Mouse (Mus musculus) embryonic facial prominence, embryonic 12.5 days (tissue): ENCODE measurements around the gene Zzz3. TPM values are rescaled to one million over a fixed set of nuclear protein-coding genes. Genes with fewer than 3 reads are reported as not detected.

Experiments used
- ATAC-seq: fragments of 200-750 bp; cut with Nextera tagmentation; 2 replicates; pipeline ENCODE4 v1.8.0; 2017; ENCODE audit not compliant: insufficient number of reproducible peaks, insufficient read depth, low FRiP score, low TSS enrichment
- H3K27ac ChIP-seq: fragments of 300-500 bp; sonication (generic); 2 replicates; pipeline ENCODE4 v1.5.1; 2016; ENCODE audit warnings: mild to moderate bottlenecking
- H3K27me3 ChIP-seq: fragments of 300-500 bp; sonication (generic); 2 replicates; pipeline ENCODE4 v1.6.1; 2016; ENCODE audit warnings: mild to moderate bottlenecking, moderate library complexity
- H3K36me3 ChIP-seq: fragments of 300-500 bp; sonication (generic); 2 replicates; pipeline ENCODE4 v1.6.1; 2016; ENCODE audit warnings: mild to moderate bottlenecking
- H3K4me1 ChIP-seq: fragments of 300-500 bp; sonication (generic); 2 replicates; pipeline ENCODE4 v1.6.1; 2016
- H3K4me2 ChIP-seq: fragments of 300-500 bp; sonication (generic); replicated peaks from 2 replicates; pipeline ENCODE4 v1.6.1; 2016; ENCODE audit warnings: mild to moderate bottlenecking, moderate library complexity
- H3K4me3 ChIP-seq: fragments of 300-500 bp; sonication (generic); 2 replicates; pipeline ENCODE4 v1.5.1; 2016; ENCODE audit warnings: mild to moderate bottlenecking
- H3K9ac ChIP-seq: fragments of 300-500 bp; sonication (generic); 2 replicates; pipeline ENCODE4 v1.6.1; 2016; ENCODE audit warnings: mild to moderate bottlenecking, moderate library complexity
- H3K9me3 ChIP-seq: fragments of 300-500 bp; sonication (generic); 2 replicates; pipeline ENCODE4 v1.6.1; 2016; ENCODE audit warnings: mild to moderate bottlenecking, moderate library complexity
- WGBS: fragments of 180-500 bp; shearing (Covaris S2); methylation state at CpG from one replicate; pipeline ENCODE4 v1.1.7; 2016; 5-methylcytosine and 5-hydroxymethylcytosine counted together
- polyA plus RNA-seq: library from polyadenylated mRNA; unstranded; fragments of >200 nt; fragmentation: Nextera tagmentation; extraction: Ambion mirVana; gene quantifications from 2 replicates; pipeline ENCODE4 v1.2.1, GENCODE M21; 2016

Zzz3 gene
- polyA plus RNA-seq, 1 experiment from 2014 or later, result 58.4 TPM

GRCm38 (mm10) chr3:152403827-152404226, 8.6 kb downstream of the Zzz3 start:
- ATAC-seq, result no peak
- 60% methylated on average over 2 of the region's 2 CpGs for WGBS

GRCm38 (mm10) chr3:152405420-152405819, 10.1 kb downstream of the Zzz3 start:
- H3K4me2 ChIP-seq, result no peak overlapping the region

More at GRCm38 (mm10) chr3:152403827-152404226, 8.6 kb downstream of the Zzz3 start:
- Histone ChIP-seq H3K27me3 (no peaks in the 10 kb centered on the region), H3K4me1 (peaks cover 11% of the 10 kb centered on the region), H3K4me2 (no peak overlapping the region), H3K4me3 (no peak overlapping the region), H3K27ac (no peak overlapping the region), H3K36me3 (no peaks in the 10 kb centered on the region), H3K9me3 (no peaks in the 10 kb centered on the region), H3K9ac (no peak overlapping the region)

DNA sequence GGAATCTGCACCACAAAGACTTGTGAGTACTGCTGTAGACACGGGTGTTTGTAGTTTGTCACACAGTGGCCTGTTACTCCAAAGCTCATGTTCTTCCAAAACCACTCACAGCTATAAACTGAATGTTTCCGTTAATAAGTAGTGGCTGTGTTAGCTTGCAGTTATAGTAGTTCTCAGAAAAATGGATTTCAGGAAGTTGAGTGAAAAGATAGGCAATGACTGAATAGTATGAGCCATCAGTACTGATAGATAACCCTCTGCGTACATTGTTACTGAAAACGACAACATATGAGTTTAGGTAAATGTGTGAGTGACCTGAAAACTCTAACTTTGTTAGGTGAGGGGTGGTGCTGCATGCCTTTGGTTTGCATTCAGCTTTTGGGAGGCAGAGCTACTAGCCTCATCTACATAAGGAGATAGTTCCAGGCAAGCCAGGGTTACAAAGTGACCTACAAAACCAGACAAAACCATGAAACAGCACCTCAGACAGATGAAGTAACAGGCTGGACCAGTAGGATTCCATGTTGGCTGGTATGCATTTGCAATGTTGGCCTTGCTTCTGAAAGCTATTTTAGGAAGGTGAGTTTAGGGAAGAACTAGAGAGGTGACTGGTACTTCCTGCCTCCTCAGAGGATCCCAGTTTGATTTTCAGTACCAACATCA, 10.8 kb downstream of the Zzz3 start:
- no peaks in the 10 kb centered on the region for H3K27me3 ChIP-seq
- H3K9me3 ChIP-seq, result no peaks in the 10 kb centered on the region
- peaks cover 11% of the 10 kb centered on the region for H3K4me1 ChIP-seq
- no peak overlapping the region for H3K9ac ChIP-seq
- no peak overlapping the region for H3K4me2 ChIP-seq
- H3K4me3 ChIP-seq, result no peak overlapping the region
- no peaks in the 10 kb centered on the region for H3K36me3 ChIP-seq
- no peak for ATAC-seq
- WGBS, result 80% methylated on average over 4 of the region's 4 CpGs
- no peak overlapping the region for H3K27ac ChIP-seq

More at GRCm38 (mm10) chr3:152405420-152405819, 10.1 kb downstream of the Zzz3 start:
- Histone ChIP-seq H3K4me1 (peaks cover 11% of the 10 kb centered on the region), H3K9ac (no peak overlapping the region), H3K27me3 (no peaks in the 10 kb centered on the region), H3K4me3 (no peak overlapping the region), H3K9me3 (no peaks in the 10 kb centered on the region), H3K36me3 (no peaks in the 10 kb centered on the region), H3K27ac (no peak overlapping the region)
- ATAC-seq, result no peak
- WGBS, result 93% methylated on average over 7 of the region's 7 CpGs

DNA sequence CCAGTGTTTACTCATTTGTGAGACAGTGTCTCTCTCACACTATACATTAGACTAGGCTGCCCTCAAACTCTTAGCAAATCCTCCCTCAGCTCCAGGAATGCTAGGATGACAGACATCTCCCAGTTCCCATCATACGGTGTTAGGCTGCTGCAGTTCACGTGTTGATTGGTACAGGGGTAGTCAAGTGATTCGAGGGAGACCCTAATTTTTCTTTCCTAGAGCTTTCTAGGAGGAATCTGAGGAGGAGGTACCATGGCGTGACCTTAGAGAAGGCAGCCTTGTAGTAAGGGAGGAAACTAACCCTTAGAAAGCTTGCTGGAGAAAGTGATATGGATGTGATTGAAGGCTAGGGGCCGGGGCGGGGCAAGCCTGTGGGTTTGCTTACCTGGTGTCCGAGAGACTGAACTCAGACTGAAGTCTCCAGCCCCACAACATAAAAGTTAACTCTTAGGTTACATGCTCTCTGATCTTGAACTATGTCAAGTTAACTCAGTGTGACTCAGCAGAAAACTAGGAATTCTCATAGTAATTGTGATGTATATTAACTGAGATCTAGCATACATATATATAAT, 15.8 kb downstream of the Zzz3 start:
- Histone ChIP-seq H3K4me3 (no peak overlapping the region), H3K9ac (no peak overlapping the region), H3K9me3 (no peaks in the 10 kb centered on the region), H3K36me3 (no peaks in the 10 kb centered on the region), H3K27ac (no peak overlapping the region), H3K27me3 (no peaks in the 10 kb centered on the region), H3K4me2 (no peak overlapping the region), H3K4me1 (no peaks in the 10 kb centered on the region)
- WGBS, result 80% methylated on average over 7 of the region's 7 CpGs
- ATAC-seq, result no peak

DNA sequence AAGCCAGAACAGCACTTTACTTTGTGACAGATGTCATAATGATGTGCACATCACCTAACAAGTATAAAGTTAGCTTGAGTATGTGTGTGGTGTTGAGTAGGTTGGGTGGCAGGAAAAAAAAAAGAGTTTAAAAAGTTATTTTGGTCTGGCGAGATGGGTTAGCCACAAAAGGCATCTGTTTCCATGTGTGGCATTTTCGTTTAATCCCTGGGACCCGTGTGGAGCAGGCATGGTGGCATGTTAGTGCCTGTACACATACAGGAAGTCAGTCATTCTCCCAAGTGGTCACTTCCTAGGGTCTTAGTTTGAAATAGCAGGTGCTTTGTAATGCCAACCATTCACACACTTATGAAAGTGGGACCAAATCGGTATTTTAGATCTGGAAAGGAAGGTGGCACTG, 17.1 kb downstream of the Zzz3 start:
- H3K9me3 ChIP-seq, result no peaks in the 10 kb centered on the region
- no peak overlapping the region for H3K9ac ChIP-seq
- WGBS, result 78% methylated on average over 4 of the region's 4 CpGs
- no peak overlapping the region for H3K4me3 ChIP-seq
- no peak overlapping the region for H3K4me2 ChIP-seq
- no peak for ATAC-seq
- no peaks in the 10 kb centered on the region for H3K4me1 ChIP-seq
- no peaks in the 10 kb centered on the region for H3K36me3 ChIP-seq
- H3K27me3 ChIP-seq, result no peaks in the 10 kb centered on the region
- no peak overlapping the region for H3K27ac ChIP-seq

DNA sequence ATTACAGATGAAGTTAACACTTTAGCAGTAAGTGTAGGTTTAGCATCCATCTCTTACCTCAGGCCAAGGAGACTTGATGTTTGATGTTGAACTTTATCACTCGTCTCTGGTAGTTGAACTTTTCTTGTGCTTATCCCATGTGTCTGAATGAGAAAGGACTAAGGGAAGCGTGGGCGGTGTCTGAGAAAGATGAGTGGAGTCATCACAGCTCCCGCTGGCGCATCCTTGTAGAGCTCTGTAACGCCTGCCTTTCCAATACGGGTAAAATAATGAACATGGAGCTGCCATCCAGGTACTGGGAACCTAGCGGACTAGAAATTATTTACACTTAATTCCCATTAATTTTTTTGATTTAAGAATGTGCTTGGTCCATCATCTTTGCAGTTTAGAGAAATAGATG, 33.7 kb downstream of the Zzz3 start:
- ATAC-seq, result no peak

GRCm38 (mm10) chr3:152432677-152433076, 37.4 kb downstream of the Zzz3 start:
- no peak overlapping the region for H3K4me3 ChIP-seq
- 95% methylated on average over 7 of the region's 7 CpGs for WGBS
- no peak overlapping the region for H3K27ac ChIP-seq
- H3K9me3 ChIP-seq, result no peaks in the 10 kb centered on the region
- H3K27me3 ChIP-seq, result no peaks in the 10 kb centered on the region
- H3K9ac ChIP-seq, result no peak overlapping the region
- no peak overlapping the region for H3K4me2 ChIP-seq
- H3K36me3 ChIP-seq, result peaks cover 22% of the 10 kb centered on the region
- no peak for ATAC-seq
- H3K4me1 ChIP-seq, result no peaks in the 10 kb centered on the region

More for the DNA sequence above, 33.7 kb downstream of the Zzz3 start:
- no peaks in the 10 kb centered on the region for H3K4me1 ChIP-seq
- H3K36me3 ChIP-seq, result peaks cover 24% of the 10 kb centered on the region
- no peak overlapping the region for H3K4me3 ChIP-seq
- no peak overlapping the region for H3K27ac ChIP-seq
- H3K4me2 ChIP-seq, result no peak overlapping the region
- no peaks in the 10 kb centered on the region for H3K9me3 ChIP-seq
- no peak overlapping the region for H3K9ac ChIP-seq
- H3K27me3 ChIP-seq, result no peaks in the 10 kb centered on the region
- WGBS, result 95% methylated on average over 8 of the region's 8 CpGs

- H3K27ac ChIP-seq, result no peak overlapping the region
- H3K4me2 ChIP-seq, result no peak overlapping the region
- H3K9me3 ChIP-seq, result no peaks in the 10 kb centered on the region
- no peak for ATAC-seq
- no peak overlapping the region for H3K9ac ChIP-seq
- no peak overlapping the region for H3K4me3 ChIP-seq
- H3K4me1 ChIP-seq, result no peaks in the 10 kb centered on the region
- no peaks in the 10 kb centered on the region for H3K27me3 ChIP-seq
- H3K36me3 ChIP-seq, result peaks cover 11% of the 10 kb centered on the region; the same call in 1 of the 2 replicates
Observed at GRCm38 (mm10) chr3:152435590-152435989, 40.3 kb downstream of the Zzz3 start.

DNA sequence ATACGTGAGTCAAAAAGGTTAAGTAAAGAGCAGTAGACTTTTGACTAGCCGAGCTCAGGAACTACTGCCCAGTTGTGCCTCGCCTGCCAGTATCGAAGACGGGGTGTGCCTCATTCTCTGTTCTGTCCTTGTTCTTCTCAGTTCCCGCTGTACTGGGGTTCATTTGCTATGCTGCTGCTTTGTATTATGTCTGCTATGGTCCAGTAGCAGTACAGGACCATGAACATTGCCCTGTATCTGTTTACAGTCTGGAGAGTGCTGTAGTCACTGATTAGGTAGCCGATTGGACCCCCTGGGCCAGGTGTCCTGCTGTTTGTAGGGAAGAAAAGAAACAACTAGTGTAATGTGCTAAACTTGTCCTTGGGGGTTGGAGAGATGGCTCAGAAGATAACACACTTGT, 42.8 kb downstream of the Zzz3 start:
- H3K27ac ChIP-seq, result no peak overlapping the region
- no peak for ATAC-seq
- H3K4me1 ChIP-seq, result no peaks in the 10 kb centered on the region
- peaks cover 11% of the 10 kb centered on the region; the same call in 1 of the 2 replicates for H3K36me3 ChIP-seq
- H3K4me3 ChIP-seq, result no peak overlapping the region
- 96% methylated on average over 7 of the region's 7 CpGs for WGBS
- no peak overlapping the region for H3K4me2 ChIP-seq
- H3K9me3 ChIP-seq, result no peaks in the 10 kb centered on the region
- no peak overlapping the region for H3K9ac ChIP-seq
- H3K27me3 ChIP-seq, result no peaks in the 10 kb centered on the region

DNA sequence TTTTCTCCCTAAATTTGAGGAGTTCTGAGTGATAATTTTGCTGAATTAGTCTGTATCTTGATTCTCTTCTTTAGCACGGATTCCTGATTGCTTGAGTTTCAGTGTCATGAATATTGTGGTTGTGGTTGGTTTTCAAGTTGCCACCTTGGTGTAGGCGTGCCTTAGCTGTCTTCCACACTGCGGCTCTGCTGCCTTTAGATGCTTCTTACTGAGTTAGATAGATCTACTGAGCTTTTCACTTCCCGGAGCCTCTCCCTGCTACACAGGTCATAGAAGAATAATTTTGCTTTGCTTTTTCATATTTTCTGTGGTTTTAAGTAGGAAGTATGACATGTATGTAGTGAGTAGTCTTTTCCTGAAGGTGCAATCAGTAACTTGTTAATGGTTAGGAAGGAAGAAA, 47.5 kb downstream of the Zzz3 start:
- Histone ChIP-seq H3K4me3 (no peak overlapping the region), H3K4me1 (no peaks in the 10 kb centered on the region), H3K27ac (no peak overlapping the region), H3K9me3 (no peaks in the 10 kb centered on the region), H3K4me2 (no peak overlapping the region), H3K9ac (no peak overlapping the region), H3K36me3 (peaks cover 6% of the 10 kb centered on the region; the same call in 1 of the 2 replicates), H3K27me3 (no peaks in the 10 kb centered on the region)
- no peak for ATAC-seq
- WGBS, result 96% methylated on average over 4 of the region's 4 CpGs

- Histone ChIP-seq H3K9ac (no peak overlapping the region), H3K36me3 (no peaks in the 10 kb centered on the region), H3K9me3 (no peaks in the 10 kb centered on the region), H3K4me1 (no peaks in the 10 kb centered on the region), H3K4me2 (no peak overlapping the region), H3K27me3 (no peaks in the 10 kb centered on the region), H3K4me3 (no peak overlapping the region), H3K27ac (no peak overlapping the region)
- 90% methylated on average over 3 of the region's 3 CpGs for WGBS
- no peak for ATAC-seq
Observed at GRCm38 (mm10) chr3:152444114-152444513, 48.8 kb downstream of the Zzz3 start.

DNA sequence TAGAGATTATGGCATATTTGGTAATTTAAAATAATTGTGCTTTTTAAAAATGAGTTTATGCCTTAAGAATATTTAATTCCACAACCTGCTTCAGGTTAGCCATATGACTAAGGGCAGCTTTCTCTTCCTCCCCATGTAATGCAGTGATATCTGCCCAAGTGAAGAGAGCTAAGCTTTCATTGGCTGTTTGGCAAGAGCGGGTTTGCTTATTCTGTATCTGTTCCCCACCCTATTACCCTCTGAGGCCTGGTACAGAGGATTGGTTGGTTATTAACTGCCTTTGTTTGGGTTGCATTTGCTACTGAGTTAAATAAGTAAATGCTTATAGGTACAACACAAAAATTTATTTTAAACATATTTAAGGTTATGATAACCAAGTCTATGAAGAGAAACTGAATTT, 51.7 kb downstream of the Zzz3 start:
- peaks cover 18% of the 10 kb centered on the region for H3K36me3 ChIP-seq
- 97% methylated on average over 1 of the region's 1 CpGs for WGBS
- no peaks in the 10 kb centered on the region for H3K4me1 ChIP-seq
- no peak overlapping the region for H3K4me2 ChIP-seq
- H3K27ac ChIP-seq, result no peak overlapping the region
- H3K9ac ChIP-seq, result no peak overlapping the region
- H3K4me3 ChIP-seq, result no peak overlapping the region
- no peak for ATAC-seq
- no peaks in the 10 kb centered on the region for H3K27me3 ChIP-seq
- H3K9me3 ChIP-seq, result no peaks in the 10 kb centered on the region
